Mouse (Mus musculus) limb, embryonic 11.5 days (tissue): ENCODE measurements around the gene Skil. TPM values are rescaled to one million over a fixed set of nuclear protein-coding genes. Genes with fewer than 3 reads are reported as not detected.

Experiments
- ATAC-seq: fragments of 200-750 bp; cut with Nextera tagmentation; 2 replicates; pipeline ENCODE4 v1.8.0; 2017; ENCODE audit warnings: low read depth; ENCODE audit not compliant: insufficient number of reproducible peaks, low FRiP score, low TSS enrichment
- DNase-seq: peaks from one replicate; pipeline ENCODE4 v3.0.0-alpha.2; 2015; ENCODE audit warnings: low spot score
- H3K27ac ChIP-seq: fragments of 300-500 bp; sonication (generic); replicated peaks from 2 replicates; pipeline ENCODE4 v1.5.1; 2014; ENCODE audit warnings: low read depth, mild to moderate bottlenecking, low read length
- H3K27me3 ChIP-seq: fragments of 300-500 bp; sonication (generic); 2 replicates; pipeline ENCODE4 v1.6.1; 2014; ENCODE audit warnings: mild to moderate bottlenecking, low read length, mixed read lengths; ENCODE audit not compliant: control insufficient read depth, insufficient read depth
- H3K36me3 ChIP-seq: fragments of 300-500 bp; sonication (generic); 2 replicates; pipeline ENCODE4 v1.6.1; 2014; ENCODE audit warnings: mild to moderate bottlenecking, low read length, moderate library complexity, mixed read lengths; ENCODE audit not compliant: control insufficient read depth, insufficient read depth
- H3K4me1 ChIP-seq: fragments of 300-500 bp; sonication (generic); 2 replicates; pipeline ENCODE4 v1.6.1; 2014; ENCODE audit warnings: low read length, mixed read lengths; ENCODE audit not compliant: control insufficient read depth, insufficient read depth
- H3K4me2 ChIP-seq: fragments of 300-500 bp; sonication (generic); 2 replicates; pipeline ENCODE4 v1.6.1; 2014; ENCODE audit warnings: low read depth, mild to moderate bottlenecking, moderate library complexity; ENCODE audit not compliant: severe bottlenecking
- H3K4me3 ChIP-seq: fragments of 300-500 bp; sonication (generic); 2 replicates; pipeline ENCODE4 v1.5.1; 2014; ENCODE audit warnings: low read depth, low read length
- H3K9ac ChIP-seq: fragments of 300-500 bp; sonication (generic); 2 replicates; pipeline ENCODE4 v1.6.1; 2014; ENCODE audit warnings: mild to moderate bottlenecking, low read length
- H3K9me3 ChIP-seq: fragments of 300-500 bp; sonication (generic); 2 replicates; pipeline ENCODE4 v1.6.1; 2016; ENCODE audit warnings: low read length; ENCODE audit not compliant: control insufficient read depth
- WGBS: fragments of 180-500 bp; shearing (Covaris S2); extraction: QIAGEN DNeasy Blood & Tissue Kit; methylation state at CpG from one replicate; pipeline ENCODE4 v1.1.7; 2014; 5-methylcytosine and 5-hydroxymethylcytosine counted together
- polyA plus RNA-seq: library from polyadenylated mRNA; unstranded; fragments of >200 nt; fragmentation: Nextera tagmentation; extraction: Ambion mirVana; gene quantifications from 2 replicates; pipeline ENCODE4 v1.2.1, GENCODE M21; 2014

Skil gene
- polyA plus RNA-seq, 1 experiment from 2014 or later = 33.5 TPM

GRCm38 (mm10) chr3:31160046-31160445, 65.2 kb downstream of the Skil start:
- DNase-seq (no peak), ATAC-seq (no peak)
- no peak overlapping the region for H3K4me2 ChIP-seq
- no peaks in the 10 kb centered on the region for H3K36me3 ChIP-seq
- no peak overlapping the region for H3K27ac ChIP-seq
- H3K27me3 ChIP-seq = no peaks in the 10 kb centered on the region
- no peaks in the 10 kb centered on the region; the same call in 1 of the 2 replicates for H3K4me1 ChIP-seq
- 85% methylated on average over 10 of the region's 10 CpGs for WGBS
- no peak overlapping the region for H3K4me3 ChIP-seq
- no peaks in the 10 kb centered on the region for H3K9me3 ChIP-seq
- H3K9ac ChIP-seq = no peak overlapping the region

GRCm38 (mm10) chr3:31161336-31161735, 66.5 kb downstream of the Skil start:
- DNase-seq (no peak), ATAC-seq (no peak)
- no peaks in the 10 kb centered on the region for H3K27me3 ChIP-seq
- H3K9me3 ChIP-seq = no peaks in the 10 kb centered on the region
- H3K4me2 ChIP-seq = no peak overlapping the region
- no peak overlapping the region for H3K9ac ChIP-seq
- no peak overlapping the region for H3K27ac ChIP-seq
- H3K36me3 ChIP-seq = no peaks in the 10 kb centered on the region
- no peak overlapping the region for H3K4me3 ChIP-seq
- H3K4me1 ChIP-seq = no peaks in the 10 kb centered on the region; the same call in 1 of the 2 replicates
- WGBS = 49% methylated on average over 6 of the region's 6 CpGs

GRCm38 (mm10) chr3:31162860-31163259, 68.0 kb downstream of the Skil start:
- no peak overlapping the region for H3K4me2 ChIP-seq
- no peak overlapping the region for H3K27ac ChIP-seq
- no peak for DNase-seq
- H3K9ac ChIP-seq = no peak overlapping the region
- no peaks in the 10 kb centered on the region for H3K4me1 ChIP-seq
- no peaks in the 10 kb centered on the region for H3K9me3 ChIP-seq
- H3K27me3 ChIP-seq = no peaks in the 10 kb centered on the region
- H3K36me3 ChIP-seq = no peaks in the 10 kb centered on the region
- no peak overlapping the region for H3K4me3 ChIP-seq
- 94% methylated on average over 14 of the region's 14 CpGs for WGBS
- ATAC-seq = no peak

- Histone ChIP-seq H3K27me3 (no peaks in the 10 kb centered on the region), H3K27ac (no peak overlapping the region), H3K36me3 (no peaks in the 10 kb centered on the region), H3K4me1 (no peaks in the 10 kb centered on the region), H3K9ac (no peak overlapping the region), H3K9me3 (no peaks in the 10 kb centered on the region), H3K4me2 (no peak overlapping the region), H3K4me3 (no peak overlapping the region)
- no peak for ATAC-seq
- DNase-seq = no peak
- WGBS = 80% methylated on average over 3 of the region's 3 CpGs
Measured at GRCm38 (mm10) chr3:31165803-31166202, 70.9 kb downstream of the Skil start.

- Histone ChIP-seq H3K4me2 (no peak overlapping the region), H3K9me3 (no peaks in the 10 kb centered on the region; the same call in 1 of the 2 replicates), H3K4me3 (no peak overlapping the region), H3K4me1 (no peaks in the 10 kb centered on the region), H3K36me3 (no peaks in the 10 kb centered on the region), H3K27me3 (no peaks in the 10 kb centered on the region), H3K9ac (no peak overlapping the region), H3K27ac (no peak overlapping the region)
- DNase-seq (no peak), ATAC-seq (no peak)
- WGBS = 84% methylated on average over 12 of the region's 12 CpGs
Measured at GRCm38 (mm10) chr3:31166365-31166871, 71.6 kb downstream of the Skil start.

Other genes starting within 250 kb of the Skil start
- 0.95 and 0.99 TPM in 2 replicates for gene Gpr160, start 239.1 kb upstream of the Skil start, polyA plus RNA-seq
- 4.6 and 5.1 TPM in 2 replicates for gene Phc3, start 125.6 kb upstream of the Skil start, polyA plus RNA-seq
- gene Prkci, start 99.3 kb upstream of the Skil start, polyA plus RNA-seq = 43.1 TPM in 2 replicates
- 4.5 and 4.9 TPM in 2 replicates for gene Cldn11, start 54.9 kb downstream of the Skil start, polyA plus RNA-seq
- gene Slc7a14, start 215.3 kb downstream of the Skil start, polyA plus RNA-seq = 0.07 and 0.09 TPM in 2 replicates